Mouse (Mus musculus): ENCODE data around the gene Dstyk.

Dstyk gene

GRCm38 (mm10) chr1:132417319-132418251 is at the start of gene Dstyk:
Dstyk (plus strand) TSS chr1:132417555.
- DNase-seq: peak; percentile 89

GRCm38 (mm10) chr1:132367692-132368506 is 49.5 kb upstream of the Dstyk start:
- peak; percentile 76 for DNase-seq

GRCm38 (mm10) chr1:132370681-132371173 is 46.6 kb upstream of the Dstyk start:
- DNase-seq: no peak

GRCm38 (mm10) chr1:132371298-132372081 is 45.9 kb upstream of the Dstyk start:
- no peak for DNase-seq

GRCm38 (mm10) chr1:132372354-132372753 is 45.0 kb upstream of the Dstyk start:
- DNase-seq: no peak

GRCm38 (mm10) chr1:132372896-132373534 is 44.3 kb upstream of the Dstyk start:
- DNase-seq: no peak

GRCm38 (mm10) chr1:132374140-132374872 is 43.0 kb upstream of the Dstyk start:
- no peak for DNase-seq

GRCm38 (mm10) chr1:132374873-132375244 is 42.5 kb upstream of the Dstyk start:
- no peak for DNase-seq

GRCm38 (mm10) chr1:132375256-132375655 is 42.1 kb upstream of the Dstyk start:
- DNase-seq: no peak

- DNase-seq: no peak
Measured at GRCm38 (mm10) chr1:132376211-132377054, 40.9 kb upstream of the Dstyk start.

GRCm38 (mm10) chr1:132377055-132377365 is 40.3 kb upstream of the Dstyk start:
- no peak for DNase-seq

- no peak for DNase-seq
Measured at GRCm38 (mm10) chr1:132377811-132378210, 39.5 kb upstream of the Dstyk start.

- no peak for DNase-seq
Measured at GRCm38 (mm10) chr1:132380550-132381100, 36.7 kb upstream of the Dstyk start.

GRCm38 (mm10) chr1:132381929-132382328 is 35.4 kb upstream of the Dstyk start:
- DNase-seq: peak; percentile 54

- DNase-seq: no peak
Measured at GRCm38 (mm10) chr1:132384001-132384554, 33.3 kb upstream of the Dstyk start.

- DNase-seq: no peak
Measured at GRCm38 (mm10) chr1:132385266-132385665, 32.1 kb upstream of the Dstyk start.

- DNase-seq: no peak
Measured at GRCm38 (mm10) chr1:132385711-132386110, 31.6 kb upstream of the Dstyk start.

GRCm38 (mm10) chr1:132386266-132386665 is 31.1 kb upstream of the Dstyk start:
- no peak for DNase-seq

- no peak for DNase-seq
Measured at GRCm38 (mm10) chr1:132387943-132388342, 29.4 kb upstream of the Dstyk start.

Measured in thymus, postnatal 4 days (tissue).